ENCODE assay signal across 8 mouse cellular contexts in genomic region chr3:96558668-96559196, GRCm38 (mm10). TPM values are rescaled to one million over a fixed set of nuclear protein-coding genes. Genes with fewer than 3 reads are reported as not detected.
DNase-seq lines count a peak whose midpoint lies in the region; ATAC-seq lines count a peak whose summit lies in the region.
"Had no signal": no experiment of that assay in that cellular context is flagged by ENCODE, and none has a peak within 500 bp of the region (broad histone marks: within the 10 kb centered on the region; RNA-seq: fewer than 3 reads in every experiment).

No protein-coding gene starts in this region.

- peak overlapping the region; percentile 68 for H3K9ac ChIP-seq in forebrain, embryonic 16.5 days (replicated peaks; ENCODE audit: low read depth, low read length)
- peak overlapping the region; percentile 82; the same call in 1 of the 2 replicates for H3K9ac ChIP-seq in limb, embryonic 11.5 days (ENCODE audit: low read length)
- peak overlapping the region; percentile 92 for H3K9ac ChIP-seq in stomach, embryonic 14.5 days (replicated peaks; ENCODE audit: low read depth, low read length)

- 32% methylated on average over 10 of the region's 10 CpGs for WGBS in forebrain, embryonic 16.5 days
- WGBS in limb, embryonic 11.5 days: 54% methylated on average over 10 of the region's 10 CpGs
- WGBS in stomach, embryonic 14.5 days: 20% methylated on average over 10 of the region's 10 CpGs

- peak overlapping the region; percentile 77 for H3K4me2 ChIP-seq in forebrain, embryonic 16.5 days (ENCODE audit: low read length)
- H3K4me2 ChIP-seq in limb, embryonic 11.5 days (ENCODE audit: low read depth, severe bottlenecking): peak overlapping the region; percentile 75
- H3K4me2 ChIP-seq in stomach, embryonic 14.5 days (replicated peaks; ENCODE audit: low read depth, low read length): peak overlapping the region; percentile 56

- no peaks in the 10 kb centered on the region for H3K27me3 ChIP-seq in forebrain, embryonic 16.5 days (replicated peaks; ENCODE audit: control insufficient read depth, insufficient read depth, low read length)
- H3K27me3 ChIP-seq in limb, embryonic 11.5 days (ENCODE audit: control insufficient read depth, insufficient read depth, low read length): no peaks in the 10 kb centered on the region
- H3K27me3 ChIP-seq in stomach, embryonic 14.5 days (ENCODE audit: control insufficient read depth, insufficient read depth, low read length): no peaks in the 10 kb centered on the region

- peak overlapping the region; percentile 85 for H3K4me3 ChIP-seq in forebrain, embryonic 16.5 days (replicated peaks; ENCODE audit: low read length)
- H3K4me3 ChIP-seq in limb, embryonic 11.5 days (ENCODE audit: low read depth, low read length): peak overlapping the region; percentile 73
- peak overlapping the region; percentile 66 for H3K4me3 ChIP-seq in stomach, embryonic 14.5 days (ENCODE audit: low read depth, low read length)

- peak overlapping the region; percentile 3; the same call in 1 of the 2 replicates for H3K27ac ChIP-seq in forebrain, embryonic 16.5 days (ENCODE audit: low read length)
- H3K27ac ChIP-seq in limb, embryonic 11.5 days (replicated peaks; ENCODE audit: low read depth, low read length): no peak overlapping the region
- H3K27ac ChIP-seq in stomach, embryonic 14.5 days (ENCODE audit: low read length): peak overlapping the region; percentile 90

- H3K36me3 ChIP-seq in forebrain, embryonic 16.5 days (ENCODE audit: control insufficient read depth, insufficient read depth): peaks cover 12% of the 10 kb centered on the region
- H3K36me3 ChIP-seq in limb, embryonic 11.5 days (ENCODE audit: control insufficient read depth, insufficient read depth, low read length): peaks cover 8% of the 10 kb centered on the region
- peaks cover 23% of the 10 kb centered on the region for H3K36me3 ChIP-seq in stomach, embryonic 14.5 days (ENCODE audit: control insufficient read depth, insufficient read depth, low read length)

- ATAC-seq in forebrain, embryonic 16.5 days: no peak
- ATAC-seq in limb, embryonic 11.5 days (ENCODE audit: insufficient number of reproducible peaks, low FRiP score, low TSS enrichment, low read depth): no peak
- ATAC-seq in stomach, embryonic 14.5 days (ENCODE audit: insufficient number of reproducible peaks, insufficient read depth, low FRiP score, low read depth): no peak

- no peaks in the 10 kb centered on the region for H3K9me3 ChIP-seq in forebrain, embryonic 16.5 days (ENCODE audit: control insufficient read depth, low read length)
- no peaks in the 10 kb centered on the region for H3K9me3 ChIP-seq in limb, embryonic 11.5 days (ENCODE audit: control insufficient read depth, low read length)
- no peaks in the 10 kb centered on the region for H3K9me3 ChIP-seq in stomach, embryonic 14.5 days (ENCODE audit: control insufficient read depth, low read depth, low read length)

- peaks cover 48% of the 10 kb centered on the region for H3K4me1 ChIP-seq in forebrain, embryonic 16.5 days (replicated peaks; ENCODE audit: control insufficient read depth, insufficient read depth, low read length)
- peaks cover 14% of the 10 kb centered on the region; the same call in 1 of the 2 replicates for H3K4me1 ChIP-seq in limb, embryonic 11.5 days (ENCODE audit: control insufficient read depth, insufficient read depth, low read length)
- H3K4me1 ChIP-seq in stomach, embryonic 14.5 days (ENCODE audit: control insufficient read depth, insufficient read depth, low read length): peaks cover 51% of the 10 kb centered on the region

- peak; percentile 44 for DNase-seq in thymus, postnatal 0 days (ENCODE audit: low spot score)
- no peak for DNase-seq in thymus, postnatal 4 days
- no peak for DNase-seq in limb, embryonic 11.5 days (ENCODE audit: low spot score)
- no peak for DNase-seq in urinary bladder, postnatal 10 days (ENCODE audit: low spot score)
- no peak for DNase-seq in gastrocnemius, postnatal 10 days

RNA-seq across cellular contexts. Expression of gene Txnip, which starts 1.0 kb away (rescaled TPM):
- polyA plus RNA-seq in thymus, postnatal 0 days (2015; fragmentation: Nextera tagmentation; extraction: Ambion mirVana): 260 TPM in 2 replicates
- 63.4 and 75.9 TPM in 2 replicates for polyA plus RNA-seq in forebrain, embryonic 16.5 days (2015; fragmentation: Nextera tagmentation; extraction: Ambion mirVana)
- polyA plus RNA-seq in limb, embryonic 11.5 days (2014; fragmentation: Nextera tagmentation; extraction: Ambion mirVana): 54.4 and 57.9 TPM in 2 replicates
- 155 and 168 TPM in 2 replicates for polyA plus RNA-seq in stomach, embryonic 14.5 days (2014; fragmentation: Nextera tagmentation; extraction: Ambion mirVana)
- 100 to 1,000 TPM; 484 to 520 TPM for total RNA-seq in gastrocnemius, postnatal 10 days (2021)

RNA-seq across cellular contexts. Expression of gene Gm16253, which starts 18.1 kb away (rescaled TPM):
- 0.42 and 0.46 TPM in 2 replicates for polyA plus RNA-seq in thymus, postnatal 0 days (2015; fragmentation: Nextera tagmentation; extraction: Ambion mirVana)
- polyA plus RNA-seq in forebrain, embryonic 16.5 days (2015; fragmentation: Nextera tagmentation; extraction: Ambion mirVana): 1.6 and 1.8 TPM in 2 replicates
- polyA plus RNA-seq in limb, embryonic 11.5 days (2014; fragmentation: Nextera tagmentation; extraction: Ambion mirVana): 0.69 and 1.0 TPM in 2 replicates
- polyA plus RNA-seq in stomach, embryonic 14.5 days (2014; fragmentation: Nextera tagmentation; extraction: Ambion mirVana): 0.69 and 1.9 TPM in 2 replicates
- 1 to 10 TPM in 1 of 2 experiments, under 1 TPM in 1; 0.70 to 1.1 TPM for total RNA-seq in gastrocnemius, postnatal 10 days (2021)
- polyA plus RNA-seq: gonadal fat pad, adult 2 months had no signal

RNA-seq across cellular contexts. Expression of gene Hfe2, which starts 33.8 kb away (rescaled TPM):
- polyA plus RNA-seq in thymus, postnatal 0 days (2015; fragmentation: Nextera tagmentation; extraction: Ambion mirVana): 0.13 and 0.18 TPM in 2 replicates
- 0.66 and 1.1 TPM in 2 replicates for polyA plus RNA-seq in forebrain, embryonic 16.5 days (2015; fragmentation: Nextera tagmentation; extraction: Ambion mirVana)
- polyA plus RNA-seq in limb, embryonic 11.5 days (2014; fragmentation: Nextera tagmentation; extraction: Ambion mirVana): 1.7 and 1.8 TPM in 2 replicates
- polyA plus RNA-seq in stomach, embryonic 14.5 days (2014; fragmentation: Nextera tagmentation; extraction: Ambion mirVana): 0.20 TPM in 1 of 2 replicates, not detected in the other
- total RNA-seq in gastrocnemius, postnatal 10 days (2021): 100 to 1,000 TPM; 383 to 415 TPM

RNA-seq across cellular contexts. Expression of gene Polr3gl, which starts 35.2 kb away (rescaled TPM):
- polyA plus RNA-seq in thymus, postnatal 0 days (2015; fragmentation: Nextera tagmentation; extraction: Ambion mirVana): 25.8 and 28.8 TPM in 2 replicates
- 38.7 and 43.1 TPM in 2 replicates for polyA plus RNA-seq in forebrain, embryonic 16.5 days (2015; fragmentation: Nextera tagmentation; extraction: Ambion mirVana)
- 18.8 and 22.8 TPM in 2 replicates for polyA plus RNA-seq in limb, embryonic 11.5 days (2014; fragmentation: Nextera tagmentation; extraction: Ambion mirVana)
- 21.5 and 29.5 TPM in 2 replicates for polyA plus RNA-seq in stomach, embryonic 14.5 days (2014; fragmentation: Nextera tagmentation; extraction: Ambion mirVana)
- 10 to 100 TPM; 32.1 to 32.7 TPM for total RNA-seq in gastrocnemius, postnatal 10 days (2021)

RNA-seq across cellular contexts. Expression of gene Ankrd34a, which starts 37.7 kb away (rescaled TPM):
- 0.07 and 0.09 TPM in 2 replicates for polyA plus RNA-seq in thymus, postnatal 0 days (2015; fragmentation: Nextera tagmentation; extraction: Ambion mirVana)
- polyA plus RNA-seq in forebrain, embryonic 16.5 days (2015; fragmentation: Nextera tagmentation; extraction: Ambion mirVana): 16.2 and 21.9 TPM in 2 replicates
- polyA plus RNA-seq in limb, embryonic 11.5 days (2014; fragmentation: Nextera tagmentation; extraction: Ambion mirVana): 1.5 and 1.7 TPM in 2 replicates
- 2.9 and 3.4 TPM in 2 replicates for polyA plus RNA-seq in stomach, embryonic 14.5 days (2014; fragmentation: Nextera tagmentation; extraction: Ambion mirVana)
- total RNA-seq in gastrocnemius, postnatal 10 days (2021): 1 to 10 TPM in 1 of 2 experiments, under 1 TPM in 1; 0.96 to 1.9 TPM
